Mouse (Mus musculus) heart, postnatal 0 days (tissue): ENCODE results near the gene Hnrnph1. TPM values are rescaled to one million over a fixed set of nuclear protein-coding genes. Genes with fewer than 3 reads are reported as not detected.

Source experiments
- ATAC-seq: fragments of 200-750 bp; cut with Nextera tagmentation; 2 replicates; pipeline ENCODE4 v1.8.0; 2017; ENCODE audit warnings: low read depth, moderate number of reproducible peaks, moderate library complexity; ENCODE audit not compliant: insufficient read depth
- DNase-seq: peaks from one replicate; pipeline ENCODE4 v3.0.0-alpha.2; 2016; ENCODE audit warnings: low spot score
- H3K27ac ChIP-seq: fragments of 300-500 bp; sonication (generic); 2 replicates; pipeline ENCODE4 v1.5.1; 2014; ENCODE audit warnings: low read depth, mild to moderate bottlenecking
- H3K27me3 ChIP-seq: fragments of 300-500 bp; sonication (generic); 2 replicates; pipeline ENCODE4 v1.6.1; 2014; ENCODE audit warnings: low read length, mixed read lengths; ENCODE audit not compliant: control insufficient read depth, insufficient read depth
- H3K36me3 ChIP-seq: fragments of 300-500 bp; sonication (generic); replicated peaks from 2 replicates; pipeline ENCODE4 v1.6.1; 2014; ENCODE audit warnings: low read length, mixed read lengths; ENCODE audit not compliant: control insufficient read depth, insufficient read depth
- H3K4me1 ChIP-seq: fragments of 300-500 bp; sonication (generic); 2 replicates; pipeline ENCODE4 v1.6.1; 2014; ENCODE audit warnings: antibody characterized with exemption; ENCODE audit not compliant: control insufficient read depth, insufficient read depth
- H3K4me2 ChIP-seq: fragments of 300-500 bp; sonication (generic); 2 replicates; pipeline ENCODE4 v1.6.1; 2014; ENCODE audit warnings: low read depth, mild to moderate bottlenecking, low read length, moderate library complexity
- H3K4me3 ChIP-seq: fragments of 300-500 bp; sonication (generic); 2 replicates; pipeline ENCODE4 v1.5.1; 2014; ENCODE audit warnings: low read depth, low read length
- H3K9ac ChIP-seq: fragments of 300-500 bp; sonication (generic); replicated peaks from 2 replicates; pipeline ENCODE4 v1.6.1; 2014; ENCODE audit warnings: low read depth, low read length, mixed read lengths
- H3K9me3 ChIP-seq: fragments of 300-500 bp; sonication (generic); replicated peaks from 2 replicates; pipeline ENCODE4 v1.6.1; 2016; ENCODE audit warnings: low read length; ENCODE audit not compliant: control insufficient read depth
- CTCF ChIP-seq: IDR thresholded peaks from 2 replicates; pipeline ENCODE4 v1.5.1; 2016; ENCODE audit warnings: antibody characterized with exemption, control low read depth, low read depth
- EP300 ChIP-seq: IDR thresholded peaks from 2 replicates; pipeline ENCODE4 v1.6.1; 2016; ENCODE audit warnings: antibody characterized with exemption, low read depth
- WGBS: fragments of 180-500 bp; shearing (Covaris S2); extraction: QIAGEN DNeasy Blood & Tissue Kit; methylation state at CpG from one replicate; pipeline ENCODE4 v1.1.7; 2014; 5-methylcytosine and 5-hydroxymethylcytosine counted together
- polyA plus RNA-seq: library from polyadenylated mRNA; unstranded; fragments of >200 nt; fragmentation: Nextera tagmentation; extraction: Ambion mirVana; gene quantifications from 2 replicates; pipeline ENCODE4 v1.2.1, GENCODE M21; 2015
- total RNA-seq: library from RNA; depleted of rRNA; stranded (reverse); fragments of >200 nt; gene quantifications from 2 replicates; pipeline ENCODE4 v1.2.3, GENCODE M21; 2014; ENCODE audit warnings: low replicate concordance

The Hnrnph1 gene
- total and polyA plus RNA-seq, 2 experiments from 2014 or later = 76.4 to 106 TPM

DNA sequence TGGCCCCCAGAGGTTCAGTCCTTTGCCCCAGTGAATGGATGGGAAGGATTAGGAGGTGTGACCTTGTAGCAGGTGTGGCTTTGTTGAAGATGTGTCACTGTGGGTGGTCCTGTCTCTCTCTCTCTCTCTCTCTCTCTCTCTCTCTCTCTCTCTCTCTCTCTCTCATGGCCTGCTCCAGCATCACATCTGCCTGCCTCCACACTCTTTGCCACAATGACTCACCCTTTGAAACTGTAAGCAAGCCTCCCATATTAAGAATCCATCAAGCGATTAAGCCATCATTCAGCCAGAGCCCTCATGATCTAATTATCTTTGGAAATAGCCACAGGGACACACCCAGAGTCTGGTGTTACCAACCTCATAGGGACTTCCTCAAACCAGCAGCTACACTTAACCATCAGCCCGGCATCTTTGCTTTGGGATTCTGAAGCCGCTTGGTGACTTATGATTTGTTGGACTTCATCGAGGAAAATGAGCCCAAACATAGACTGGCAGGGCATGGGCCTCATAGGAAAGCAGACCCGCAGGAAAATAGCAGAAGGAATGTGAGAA lies 7.4 kb upstream of the Hnrnph1 start:
- no peaks in the 10 kb centered on the region; the same call in 1 of the 2 replicates for H3K4me1 ChIP-seq
- 84% methylated on average over 5 of the region's 5 CpGs for WGBS
- no peaks in the 10 kb centered on the region for H3K27me3 ChIP-seq
- DNase-seq (no peak), ATAC-seq (no peak)
- no peak for TF ChIP-seq CTCF
- no peak for TF ChIP-seq EP300
- no peak overlapping the region for H3K4me2 ChIP-seq
- no peaks in the 10 kb centered on the region for H3K9me3 ChIP-seq
- no peak overlapping the region for H3K27ac ChIP-seq
- H3K4me3 ChIP-seq = no peak overlapping the region
- no peaks in the 10 kb centered on the region for H3K36me3 ChIP-seq
- H3K9ac ChIP-seq = no peak overlapping the region

DNA sequence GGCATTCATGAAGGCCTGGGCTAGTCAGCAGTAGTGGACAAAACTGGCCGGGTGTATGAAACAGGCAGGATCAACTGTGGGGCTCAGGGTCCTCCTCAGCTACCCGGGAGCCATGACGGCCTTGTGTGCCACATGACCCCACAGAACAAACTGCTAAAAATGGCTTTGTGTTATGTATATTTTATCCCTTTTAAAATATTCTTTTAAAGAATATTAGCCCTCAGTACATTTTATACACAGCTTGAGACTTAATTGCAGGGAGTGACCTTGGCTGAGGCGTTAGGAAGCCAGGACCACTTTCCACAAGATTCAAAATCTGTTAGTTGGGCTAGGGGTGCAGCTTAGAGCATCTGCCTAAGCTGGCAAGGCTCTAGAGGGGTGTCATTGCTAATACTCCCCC lies 5.8 kb upstream of the Hnrnph1 start:
- no peaks in the 10 kb centered on the region for H3K36me3 ChIP-seq
- 63% methylated on average over 4 of the region's 4 CpGs for WGBS
- 0 out of 2 replicates have a peak overlapping the region, but pooled peaks have one; percentile 53 for H3K9ac ChIP-seq
- peak overlapping the region; percentile 71 for H3K4me2 ChIP-seq
- no peak; the same call in 1 of the 2 replicates for ATAC-seq
- no peaks in the 10 kb centered on the region; the same call in 1 of the 2 replicates for H3K4me1 ChIP-seq
- no peaks in the 10 kb centered on the region for H3K27me3 ChIP-seq
- H3K9me3 ChIP-seq = no peaks in the 10 kb centered on the region
- TF ChIP-seq CTCF (no peak), EP300 (no peak)
- peak overlapping the region; percentile 43 for H3K4me3 ChIP-seq
- peak overlapping the region; percentile 54 for H3K27ac ChIP-seq
- DNase-seq = no peak

DNA sequence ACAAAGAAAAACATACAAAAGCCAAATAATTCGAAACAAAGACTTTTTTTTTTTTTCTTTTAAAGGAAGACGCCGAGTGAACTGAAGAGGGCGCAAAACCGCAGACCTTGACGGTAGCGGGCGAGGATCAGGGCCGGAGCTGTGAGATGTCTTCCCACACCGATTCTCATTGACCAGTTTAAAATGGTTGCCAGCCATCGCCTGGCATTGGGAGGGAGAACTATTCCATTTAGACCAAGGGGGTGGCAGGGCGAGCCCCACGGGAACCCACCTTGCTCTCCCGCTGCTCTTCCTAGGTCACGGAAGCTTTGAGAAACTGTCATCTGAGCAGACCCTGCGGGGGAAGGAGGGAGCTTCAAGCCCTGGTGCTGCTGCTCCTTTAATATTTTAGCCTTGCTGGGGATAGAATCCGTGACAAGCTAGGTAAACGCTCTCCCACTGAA lies 5.4 kb upstream of the Hnrnph1 start:
- Histone ChIP-seq H3K9me3 (no peaks in the 10 kb centered on the region), H3K27me3 (no peaks in the 10 kb centered on the region), H3K36me3 (no peaks in the 10 kb centered on the region), H3K9ac (peak overlapping the region; percentile 53), H3K4me3 (peak overlapping the region; percentile 43), H3K4me2 (peak overlapping the region; percentile 71), H3K4me1 (peaks cover 4% of the 10 kb centered on the region), H3K27ac (peak overlapping the region; percentile 54)
- ATAC-seq = peak; percentile 57; the same call in 1 of the 2 replicates
- TF ChIP-seq EP300 = no peak
- TF ChIP-seq CTCF = peak; percentile 57
- peak; percentile 75 for DNase-seq
- 3% methylated on average over 18 of the region's 18 CpGs for WGBS

DNA sequence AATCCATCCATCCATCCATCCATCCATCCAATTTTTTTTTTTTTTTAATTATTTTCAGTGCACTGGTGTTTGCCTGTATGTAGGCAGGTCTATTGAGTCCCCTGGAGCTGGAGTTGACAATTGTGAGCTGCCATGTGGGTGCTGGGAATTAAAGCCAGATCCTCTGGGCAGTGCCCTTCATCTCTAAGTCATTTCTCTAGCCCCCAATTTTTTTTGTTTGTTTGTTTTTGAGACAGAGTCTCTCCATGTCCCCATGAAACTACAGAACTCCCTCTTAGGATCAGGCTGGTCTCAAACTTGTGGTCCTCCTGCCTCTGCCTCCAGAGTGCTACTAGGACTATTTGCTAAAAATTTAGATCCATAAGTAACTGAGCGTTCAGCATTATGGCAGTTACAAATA lies 4.9 kb upstream of the Hnrnph1 start:
- Histone ChIP-seq H3K9ac (peak overlapping the region; percentile 53), H3K27me3 (no peaks in the 10 kb centered on the region), H3K4me1 (peaks cover 7% of the 10 kb centered on the region), H3K4me2 (peak overlapping the region; percentile 71; the same call in 1 of the 2 replicates), H3K27ac (no peak overlapping the region), H3K4me3 (peak overlapping the region; percentile 43; the same call in 1 of the 2 replicates), H3K36me3 (no peaks in the 10 kb centered on the region), H3K9me3 (no peaks in the 10 kb centered on the region)
- TF ChIP-seq EP300 (no peak), CTCF (no peak)
- ATAC-seq (no peak), DNase-seq (no peak)
- WGBS = 93% methylated on average over 1 of the region's 1 CpGs

DNA sequence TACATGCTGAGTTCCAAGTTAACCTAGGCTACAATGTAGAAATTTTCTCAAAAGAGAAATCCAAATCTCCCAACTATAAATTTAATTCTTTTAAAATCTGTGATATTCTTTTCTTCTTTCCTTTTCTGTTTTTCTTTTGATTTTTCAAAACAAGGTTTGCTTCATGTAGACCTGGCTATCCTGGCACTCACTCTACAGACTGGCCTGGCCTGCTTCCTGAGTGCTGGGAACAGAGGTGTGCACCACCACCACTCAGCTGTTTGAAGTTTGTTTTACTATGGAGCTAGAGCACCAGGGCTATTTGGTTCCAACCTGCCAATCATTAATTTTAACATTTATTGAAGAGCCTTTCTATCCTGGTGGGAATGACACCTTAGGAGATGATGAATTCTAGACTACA lies 3.7 kb upstream of the Hnrnph1 start:
- no peak for TF ChIP-seq CTCF
- TF ChIP-seq EP300 = no peak
- no peaks in the 10 kb centered on the region for H3K27me3 ChIP-seq
- no peak for ATAC-seq
- no peak overlapping the region for H3K4me2 ChIP-seq
- H3K9me3 ChIP-seq = no peaks in the 10 kb centered on the region
- H3K36me3 ChIP-seq = no peaks in the 10 kb centered on the region
- no peak for DNase-seq
- peaks cover 7% of the 10 kb centered on the region for H3K4me1 ChIP-seq
- H3K4me3 ChIP-seq = no peak overlapping the region
- no peak overlapping the region for H3K27ac ChIP-seq
- no peak overlapping the region for H3K9ac ChIP-seq

DNA sequence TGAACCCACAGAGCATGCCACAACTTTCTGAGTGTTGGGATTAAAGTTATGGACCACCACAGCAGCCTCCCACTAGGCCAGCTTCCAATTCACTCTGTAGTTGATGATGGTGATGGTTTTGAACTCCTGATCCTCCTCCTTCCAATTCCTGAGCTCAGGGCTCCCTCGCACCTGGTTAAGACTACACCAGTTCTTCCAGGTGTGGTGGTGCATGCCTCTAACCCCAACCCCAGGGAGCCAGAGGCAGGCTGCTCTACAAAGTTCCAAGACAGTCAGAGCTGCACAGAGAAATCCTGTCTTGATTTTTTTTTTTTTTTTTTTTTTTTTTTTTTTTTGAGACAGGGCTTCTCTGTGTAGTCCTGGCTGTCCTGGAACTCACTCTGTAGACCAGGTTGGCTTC lies 3.2 kb upstream of the Hnrnph1 start:
- DNase-seq (no peak), ATAC-seq (no peak)
- Histone ChIP-seq H3K27ac (no peak overlapping the region), H3K27me3 (no peaks in the 10 kb centered on the region), H3K36me3 (no peaks in the 10 kb centered on the region), H3K9me3 (no peaks in the 10 kb centered on the region), H3K9ac (no peak overlapping the region), H3K4me1 (peaks cover 7% of the 10 kb centered on the region), H3K4me3 (no peak overlapping the region), H3K4me2 (no peak overlapping the region)
- TF ChIP-seq CTCF (no peak), EP300 (no peak)
- 86% methylated on average over 1 of the region's 1 CpGs for WGBS
